Mouse (Mus musculus) forebrain, embryonic 11.5 days (tissue): Measurements from ENCODE around the gene Slc16a8. TPM values are rescaled to one million over a fixed set of nuclear protein-coding genes. Genes with fewer than 3 reads are reported as not detected.

Source experiments
- ATAC-seq: fragments of 200-750 bp; cut with Nextera tagmentation; replicated peaks from 2 replicates; pipeline ENCODE4 v1.8.0; 2017; ENCODE audit warnings: moderate TSS enrichment; ENCODE audit not compliant: low FRiP score
- DNase-seq: peaks from one replicate; pipeline ENCODE4 v3.0.0-alpha.2; 2017; ENCODE audit warnings: low spot score
- H3K27ac ChIP-seq: fragments of 300-500 bp; sonication (generic); 2 replicates; pipeline ENCODE4 v1.5.1; 2014; ENCODE audit warnings: low read depth, low read length
- H3K27me3 ChIP-seq: fragments of 300-500 bp; sonication (generic); 2 replicates; pipeline ENCODE4 v1.6.1; 2014; ENCODE audit warnings: mild to moderate bottlenecking, low read length, mixed read lengths; ENCODE audit not compliant: control insufficient read depth, insufficient read depth
- H3K36me3 ChIP-seq: fragments of 300-500 bp; sonication (generic); 2 replicates; pipeline ENCODE4 v1.6.1; 2014; ENCODE audit warnings: mild to moderate bottlenecking, low read length, moderate library complexity, mixed read lengths; ENCODE audit not compliant: control insufficient read depth, insufficient read depth
- H3K4me1 ChIP-seq: fragments of 300-500 bp; sonication (generic); replicated peaks from 2 replicates; pipeline ENCODE4 v1.6.1; 2014; ENCODE audit warnings: low read length, mixed read lengths; ENCODE audit not compliant: control insufficient read depth, insufficient read depth
- H3K4me2 ChIP-seq: fragments of 300-500 bp; sonication (generic); 2 replicates; pipeline ENCODE4 v1.6.1; 2014; ENCODE audit warnings: low read depth, mild to moderate bottlenecking, low read length, moderate library complexity, mixed read lengths; ENCODE audit not compliant: severe bottlenecking
- H3K4me3 ChIP-seq: fragments of 300-500 bp; sonication (generic); 2 replicates; pipeline ENCODE4 v1.5.1; 2014; ENCODE audit warnings: low read depth, low read length
- H3K9ac ChIP-seq: fragments of 300-500 bp; sonication (generic); 2 replicates; pipeline ENCODE4 v1.6.1; 2014; ENCODE audit warnings: low read length
- H3K9me3 ChIP-seq: fragments of 300-500 bp; sonication (generic); 2 replicates; pipeline ENCODE4 v1.6.1; 2016; ENCODE audit warnings: low read length, mixed read lengths; ENCODE audit not compliant: control insufficient read depth
- WGBS: fragments of 180-500 bp; shearing (Covaris S2); extraction: QIAGEN DNeasy Blood & Tissue Kit; methylation state at CpG from one replicate; pipeline ENCODE4 v1.1.7; 2014; 5-methylcytosine and 5-hydroxymethylcytosine counted together
- polyA plus RNA-seq: library from polyadenylated mRNA; unstranded; fragments of >200 nt; fragmentation: Nextera tagmentation; extraction: Ambion mirVana; gene quantifications from 2 replicates; pipeline ENCODE4 v1.2.1, GENCODE M21; 2014

Slc16a8 gene
- polyA plus RNA-seq, 1 experiment from 2014 or later, result not detected

DNA sequence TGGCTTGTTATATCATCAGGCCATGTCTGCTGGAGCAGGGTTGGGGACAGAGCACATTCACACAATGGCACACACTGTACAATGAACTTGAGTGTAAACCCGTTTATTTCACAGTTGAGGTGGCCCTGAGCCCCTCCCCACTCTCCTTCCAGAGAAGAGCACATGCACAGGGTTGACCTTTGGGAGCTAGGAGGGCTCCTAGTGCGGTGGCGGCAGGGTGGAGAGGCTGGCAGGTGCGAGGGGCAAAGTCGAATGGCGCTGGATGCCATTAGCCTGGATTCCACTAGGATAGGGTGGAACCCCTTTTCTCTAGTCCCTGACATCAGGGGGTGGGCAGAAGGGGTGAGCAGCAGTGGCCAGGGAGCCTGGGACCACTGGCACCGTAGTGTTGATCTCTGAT, 31.6 kb upstream of the Slc16a8 start:
- Histone ChIP-seq H3K4me3 (no peak overlapping the region), H3K27ac (no peak overlapping the region), H3K4me2 (no peak overlapping the region), H3K27me3 (no peaks in the 10 kb centered on the region), H3K9ac (no peak overlapping the region), H3K9me3 (no peaks in the 10 kb centered on the region), H3K36me3 (no peaks in the 10 kb centered on the region), H3K4me1 (no peaks in the 10 kb centered on the region)
- DNase-seq (no peak), ATAC-seq (no peak)
- WGBS, result 89% methylated on average over 7 of the region's 7 CpGs

DNA sequence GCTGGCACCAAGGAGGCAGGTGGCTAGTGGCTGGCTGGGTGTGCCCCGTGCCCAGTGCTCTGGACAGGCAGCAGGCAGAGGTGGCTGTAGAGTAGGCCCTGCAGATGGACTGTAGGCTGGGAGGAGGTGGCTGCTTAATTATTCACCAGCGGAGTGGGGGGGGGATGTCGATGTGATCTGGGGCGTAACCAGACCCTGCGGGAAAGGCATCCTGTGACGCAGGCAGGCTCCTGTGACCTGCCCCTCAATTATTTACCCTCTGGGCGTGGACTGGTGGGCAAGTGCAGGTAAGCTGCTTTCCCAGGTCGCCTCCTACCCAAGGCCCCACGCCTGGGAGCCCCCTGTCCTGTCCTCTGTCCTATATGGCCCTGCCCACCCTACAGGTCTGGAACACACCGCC, 30.8 kb upstream of the Slc16a8 start, which contains the start of gene Baiap2l2:
Baiap2l2 (minus strand) TSS at position 139 of the 400 bp plus-strand sequence.
- WGBS, result 69% methylated on average over 10 of the region's 10 CpGs
- ATAC-seq (no peak), DNase-seq (no peak)

DNA sequence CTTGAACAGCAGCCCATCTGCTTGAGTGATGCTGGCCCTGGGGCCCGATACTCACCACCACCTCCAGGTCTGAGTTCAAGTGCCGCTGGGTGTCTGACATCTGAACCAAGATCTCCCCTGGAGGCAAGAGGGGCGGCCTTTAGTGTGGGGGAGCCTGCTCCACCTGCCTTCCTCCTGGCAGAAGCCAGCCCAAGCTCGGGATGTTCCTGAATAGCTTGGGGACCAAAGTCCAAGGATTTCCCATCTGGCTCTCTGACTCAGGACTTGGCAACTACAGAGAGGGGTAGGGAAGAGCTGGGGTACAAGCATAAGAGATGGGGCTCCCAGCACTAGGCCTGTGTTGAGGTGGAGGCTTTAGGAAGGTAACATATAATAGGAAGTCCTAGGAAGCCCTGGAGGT, 28.8 kb upstream of the Slc16a8 start:
- ATAC-seq (no peak), DNase-seq (no peak)
- no peak overlapping the region for H3K9ac ChIP-seq
- WGBS, result 85% methylated on average over 4 of the region's 4 CpGs
- no peak overlapping the region for H3K4me2 ChIP-seq
- H3K9me3 ChIP-seq, result no peaks in the 10 kb centered on the region
- no peak overlapping the region for H3K27ac ChIP-seq
- no peak overlapping the region for H3K4me3 ChIP-seq
- no peaks in the 10 kb centered on the region for H3K36me3 ChIP-seq
- no peaks in the 10 kb centered on the region for H3K4me1 ChIP-seq
- H3K27me3 ChIP-seq, result no peaks in the 10 kb centered on the region

More for the DNA sequence above, 30.8 kb upstream of the Slc16a8 start, which contains the start of gene Baiap2l2:
- no peaks in the 10 kb centered on the region for H3K27me3 ChIP-seq
- H3K9me3 ChIP-seq, result no peaks in the 10 kb centered on the region
- no peaks in the 10 kb centered on the region for H3K4me1 ChIP-seq
- H3K27ac ChIP-seq, result no peak within 1 kb of the TSS
- H3K4me3 ChIP-seq, result no peak within 1 kb of the TSS
- H3K4me2 ChIP-seq, result no peak within 1 kb of the TSS
- H3K9ac ChIP-seq, result no peak within 1 kb of the TSS
- H3K36me3 ChIP-seq, result no peaks in the 10 kb centered on the region

DNA sequence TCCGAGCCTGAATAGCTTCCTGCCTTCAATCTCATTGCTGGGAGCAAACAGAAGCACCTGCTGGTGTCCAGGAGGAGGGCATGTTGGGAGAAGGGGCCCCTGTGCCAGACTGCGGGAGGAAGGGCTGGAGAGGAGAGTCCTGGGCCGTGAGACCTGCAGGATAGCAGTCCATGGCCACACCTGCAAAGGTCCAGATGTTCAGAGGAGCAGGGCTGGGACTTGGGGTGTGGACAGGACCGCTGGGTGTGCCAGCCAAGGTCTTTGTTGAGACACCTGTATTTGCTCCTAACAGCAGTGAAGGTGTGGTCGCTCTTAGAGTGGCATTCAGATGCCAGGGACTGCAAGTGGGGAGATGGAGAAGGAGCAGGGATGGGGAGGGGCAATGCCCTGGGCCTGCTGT, 27.9 kb upstream of the Slc16a8 start:
- Histone ChIP-seq H3K36me3 (no peaks in the 10 kb centered on the region), H3K4me1 (no peaks in the 10 kb centered on the region), H3K9ac (no peak overlapping the region), H3K27me3 (no peaks in the 10 kb centered on the region), H3K4me3 (no peak overlapping the region), H3K27ac (no peak overlapping the region), H3K4me2 (no peak overlapping the region), H3K9me3 (no peaks in the 10 kb centered on the region)
- WGBS, result 88% methylated on average over 5 of the region's 5 CpGs
- DNase-seq, result no peak
- no peak for ATAC-seq

DNA sequence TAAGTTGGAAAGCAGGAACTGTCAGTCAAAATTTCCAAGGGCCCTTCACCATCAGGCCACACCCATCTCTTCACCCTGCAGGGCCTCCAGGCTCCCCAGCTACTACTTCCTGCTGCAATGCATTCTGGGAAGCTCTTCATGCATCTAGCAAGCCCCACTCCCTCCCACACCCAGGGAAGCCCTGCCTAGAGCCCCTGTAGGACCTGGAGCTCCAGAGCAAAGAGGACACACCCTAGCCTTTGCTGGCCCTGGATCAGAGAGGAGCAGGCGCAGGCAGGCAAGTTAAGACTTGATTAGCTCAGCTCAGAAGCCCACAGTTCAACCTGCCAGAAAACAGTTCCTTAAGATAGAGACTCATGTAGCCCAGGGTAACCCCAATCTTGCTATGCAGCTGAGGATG, 26.8 kb upstream of the Slc16a8 start:
- Histone ChIP-seq H3K4me3 (no peak overlapping the region), H3K9ac (no peak overlapping the region), H3K9me3 (no peaks in the 10 kb centered on the region; the same call in 1 of the 2 replicates), H3K36me3 (no peaks in the 10 kb centered on the region), H3K27me3 (no peaks in the 10 kb centered on the region), H3K4me1 (no peaks in the 10 kb centered on the region), H3K4me2 (no peak overlapping the region), H3K27ac (no peak overlapping the region)
- DNase-seq, result no peak
- 84% methylated on average over 1 of the region's 1 CpGs for WGBS
- no peak for ATAC-seq

DNA sequence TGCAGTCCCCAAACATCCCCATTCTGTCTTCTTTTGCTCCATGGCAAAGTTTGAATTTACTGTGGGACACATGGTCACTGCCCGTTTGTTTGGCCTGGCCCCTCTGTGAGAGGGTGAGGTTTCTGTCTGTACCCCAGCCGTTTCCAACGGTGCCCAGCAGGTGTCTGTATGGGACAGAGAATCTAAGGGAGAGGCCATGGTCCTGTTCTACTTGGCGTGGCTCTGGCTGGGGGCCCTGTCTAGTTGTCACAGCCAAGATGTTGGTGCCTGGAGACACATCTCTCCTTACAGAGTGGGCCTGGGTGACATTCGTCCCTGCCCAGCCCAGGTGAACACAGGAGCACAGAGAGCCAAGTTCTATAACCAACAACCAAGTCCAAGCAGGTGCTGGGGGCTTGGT, 26.3 kb upstream of the Slc16a8 start:
- Histone ChIP-seq H3K4me2 (no peak overlapping the region), H3K4me3 (no peak overlapping the region), H3K27me3 (no peaks in the 10 kb centered on the region), H3K27ac (no peak overlapping the region), H3K36me3 (no peaks in the 10 kb centered on the region), H3K9me3 (no peaks in the 10 kb centered on the region; the same call in 1 of the 2 replicates), H3K4me1 (no peaks in the 10 kb centered on the region), H3K9ac (no peak overlapping the region)
- WGBS, result 69% methylated on average over 5 of the region's 5 CpGs
- no peak for ATAC-seq
- DNase-seq, result no peak

DNA sequence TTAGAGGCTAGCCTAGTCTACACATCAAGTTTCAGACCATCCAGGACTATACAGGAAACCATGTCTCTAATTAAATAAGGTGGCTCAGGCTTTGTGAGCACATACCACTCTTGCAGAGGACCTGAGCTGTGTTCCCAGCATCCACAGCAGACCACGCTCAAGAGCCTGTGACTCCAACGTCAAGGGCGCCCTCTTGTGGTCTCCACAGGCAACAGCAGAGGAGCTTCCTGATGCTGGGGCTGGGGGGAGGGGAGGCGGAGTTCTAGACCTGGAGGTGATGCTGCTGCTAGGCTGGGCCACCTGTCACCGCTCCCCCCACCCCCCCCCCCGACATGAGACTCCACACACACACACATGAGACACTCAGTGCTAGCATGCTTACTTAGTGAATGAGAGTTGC, 25.6 kb upstream of the Slc16a8 start:
- Histone ChIP-seq H3K36me3 (no peaks in the 10 kb centered on the region), H3K4me1 (no peaks in the 10 kb centered on the region), H3K4me2 (no peak overlapping the region), H3K9me3 (no peaks in the 10 kb centered on the region; the same call in 1 of the 2 replicates), H3K4me3 (no peak overlapping the region), H3K27ac (no peak overlapping the region), H3K27me3 (no peaks in the 10 kb centered on the region), H3K9ac (no peak overlapping the region)
- WGBS, result 29% methylated on average over 6 of the region's 6 CpGs
- DNase-seq (peak; percentile 67), ATAC-seq (no peak)

DNA sequence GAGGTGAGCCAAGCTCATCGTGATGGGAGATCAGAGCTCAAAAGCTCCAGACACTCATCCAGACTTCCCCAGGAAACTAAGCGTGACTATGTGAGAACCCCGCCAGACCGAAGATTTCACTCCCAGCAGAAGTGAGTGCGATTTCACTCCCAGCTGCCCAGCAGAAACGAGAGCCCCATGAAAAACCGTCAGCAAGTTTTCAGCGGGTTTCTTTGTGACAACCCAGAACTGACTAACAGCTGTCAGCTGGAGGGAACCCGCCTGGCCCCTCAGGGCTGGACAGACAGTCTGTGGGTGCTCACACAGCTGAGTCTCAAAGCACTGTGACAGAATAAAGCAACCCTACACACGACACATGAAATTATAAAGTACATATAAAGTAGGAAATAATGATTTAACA, 23.2 kb upstream of the Slc16a8 start:
- Histone ChIP-seq H3K27me3 (no peaks in the 10 kb centered on the region), H3K4me2 (no peak overlapping the region), H3K9ac (no peak overlapping the region), H3K27ac (no peak overlapping the region), H3K4me1 (no peaks in the 10 kb centered on the region), H3K4me3 (no peak overlapping the region), H3K36me3 (no peaks in the 10 kb centered on the region), H3K9me3 (no peaks in the 10 kb centered on the region; the same call in 1 of the 2 replicates)
- DNase-seq (no peak), ATAC-seq (no peak)
- WGBS, result 79% methylated on average over 10 of the region's 10 CpGs

DNA sequence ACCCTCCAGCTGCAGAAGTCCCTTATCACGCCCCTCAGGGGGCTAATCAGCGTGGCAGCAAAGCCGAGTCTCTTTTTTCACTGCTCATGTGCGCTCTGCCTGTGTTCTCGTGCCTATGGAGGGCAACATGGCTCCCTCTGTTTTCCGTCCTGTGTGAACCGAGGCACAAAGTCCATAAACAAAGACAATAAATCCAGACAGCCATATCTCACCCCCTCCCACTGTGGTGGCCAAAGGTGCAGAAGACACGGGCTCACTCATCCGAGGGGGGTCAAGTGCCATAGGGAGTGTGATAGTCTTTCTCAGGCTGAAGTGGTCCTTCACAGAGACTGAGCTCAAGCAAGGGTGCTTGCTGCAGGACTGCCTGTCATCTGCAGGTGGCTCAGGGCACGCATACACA, 18.5 kb upstream of the Slc16a8 start:
- WGBS, result 63% methylated on average over 10 of the region's 10 CpGs
- Histone ChIP-seq H3K36me3 (no peaks in the 10 kb centered on the region), H3K27me3 (no peaks in the 10 kb centered on the region)

More for the DNA sequence above, 18.5 kb upstream of the Slc16a8 start:
- ATAC-seq, result no peak
- H3K27ac ChIP-seq, result no peak overlapping the region
- no peak overlapping the region for H3K4me3 ChIP-seq
- H3K4me2 ChIP-seq, result no peak overlapping the region
- 0 out of 2 replicates have a peak, but pooled peaks cover 4% of the 10 kb centered on the region for H3K4me1 ChIP-seq
- no peak for DNase-seq
- H3K9me3 ChIP-seq, result no peaks in the 10 kb centered on the region; the same call in 1 of the 2 replicates
- no peak overlapping the region for H3K9ac ChIP-seq
